Mouse (Mus musculus) gastrocnemius, postnatal 4 days (tissue): Measurements from ENCODE around the gene Kcnk4. TPM values are rescaled to one million over a fixed set of nuclear protein-coding genes. Genes with fewer than 3 reads are reported as not detected.

ENCODE experiments used
- DNase-seq, 2 experiments: peaks; one replicate each; pipeline ENCODE4 v3.0.0; 2021 to 2022; ENCODE audit warnings: low spot score in 2 of 2, mixed read lengths in 2 of 2
- total RNA-seq, 2 experiments: library from RNA; stranded (reverse); gene quantifications; 2 replicates each; pipeline ENCODE4 v1.2.3; 2021

Gene Kcnk4
- total RNA-seq, 2 experiments from 2014 or later: 0.39 TPM; not detected in 1

DNA sequence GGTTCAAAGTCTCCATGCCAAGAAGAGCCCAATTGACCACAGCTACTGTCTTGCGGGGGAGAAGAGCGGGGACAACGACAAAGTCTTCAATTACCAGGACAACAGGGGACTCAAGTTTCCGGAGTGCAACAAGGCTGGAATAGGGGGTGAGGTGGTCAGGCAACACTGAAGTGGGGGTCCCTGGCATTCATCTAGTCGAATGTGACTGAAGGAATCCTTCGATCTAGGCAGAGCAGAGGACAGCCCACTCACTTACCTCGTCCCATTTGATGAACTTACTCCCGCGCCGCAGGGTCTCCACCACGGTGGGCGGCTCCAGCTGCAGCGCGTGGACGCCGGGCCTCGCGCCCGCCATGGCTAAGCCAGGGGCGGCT is 35.0 kb upstream of the Kcnk4 start:
- DNase-seq: no peak

DNA sequence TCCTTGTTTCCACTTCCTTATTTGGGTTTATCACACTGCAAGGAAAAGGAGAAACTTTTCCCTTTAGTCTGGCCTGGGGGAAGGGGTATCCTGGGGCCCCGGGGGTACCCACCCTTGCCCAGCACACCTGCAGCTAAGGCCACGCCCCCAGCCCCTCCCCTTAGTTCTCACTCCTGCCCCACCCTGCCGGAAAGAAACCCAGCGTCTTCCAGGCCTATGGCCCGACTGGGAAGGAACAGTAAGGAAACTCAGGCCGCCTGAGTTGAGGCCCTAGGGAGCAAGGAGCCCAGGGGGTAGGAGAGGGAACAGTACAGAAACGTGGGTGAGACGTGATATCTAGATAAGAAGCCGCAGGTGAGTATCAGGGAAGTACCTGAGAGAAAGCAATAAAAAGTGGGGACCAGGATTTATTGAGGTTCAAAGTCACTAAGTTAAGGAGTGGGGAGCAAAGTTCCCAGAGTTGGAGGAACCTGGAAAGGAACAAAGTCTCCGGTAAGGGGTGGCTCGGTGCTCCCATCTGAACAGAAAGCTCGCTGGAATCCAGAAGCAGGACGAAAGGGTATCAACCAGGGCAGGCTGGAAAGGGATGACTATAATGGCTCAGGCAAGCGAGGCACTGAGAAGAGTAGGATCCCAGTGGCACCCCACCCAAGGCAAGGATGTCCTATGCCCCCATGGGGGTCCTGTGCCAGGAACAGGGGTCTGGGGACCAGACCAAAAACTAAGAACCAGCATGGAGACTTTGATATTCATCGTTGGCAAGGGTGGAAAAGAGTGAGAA is 34.4 kb upstream of the Kcnk4 start:
- DNase-seq: no peak

DNA sequence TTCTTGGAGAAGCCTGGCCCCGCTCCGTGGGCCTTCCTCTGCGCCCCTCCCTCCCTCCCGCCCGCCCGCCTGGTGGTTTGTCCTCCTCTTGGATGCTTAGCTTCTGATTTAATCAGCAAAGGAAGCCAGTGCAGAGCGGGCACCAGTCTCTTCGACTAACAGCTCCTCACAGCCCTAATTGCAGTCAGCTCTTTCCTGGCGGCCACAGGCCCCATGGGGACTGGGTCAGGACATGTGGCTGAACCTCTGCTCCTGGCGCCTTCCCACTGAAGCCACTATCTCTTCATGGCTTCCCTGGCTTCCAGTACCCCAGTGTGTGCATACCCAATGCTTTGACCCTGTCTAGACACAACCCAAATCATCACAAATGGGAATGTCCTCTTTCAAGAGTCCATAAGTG is 22.1 kb upstream of the Kcnk4 start:
- DNase-seq: no peak

DNA sequence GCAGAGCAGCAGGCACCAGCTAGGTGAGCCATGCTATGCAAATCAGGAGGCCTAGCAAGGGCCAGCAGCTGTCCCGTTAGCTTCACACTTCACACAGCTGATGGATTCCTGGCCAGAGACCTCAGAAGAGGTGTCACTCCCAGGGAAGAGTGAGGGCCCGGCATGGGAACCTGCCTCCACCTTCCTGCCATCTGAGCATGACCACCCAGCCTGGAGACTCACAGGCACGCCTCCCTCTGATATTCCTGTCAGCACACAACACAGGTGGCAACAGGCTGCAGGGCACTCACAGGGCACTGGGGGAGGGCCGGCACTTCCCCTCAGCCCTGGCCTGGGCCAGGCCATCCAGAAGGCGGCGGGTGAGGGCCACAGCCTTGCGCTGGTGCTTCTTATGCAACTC is 21.1 kb upstream of the Kcnk4 start:
- no peak for DNase-seq

DNA sequence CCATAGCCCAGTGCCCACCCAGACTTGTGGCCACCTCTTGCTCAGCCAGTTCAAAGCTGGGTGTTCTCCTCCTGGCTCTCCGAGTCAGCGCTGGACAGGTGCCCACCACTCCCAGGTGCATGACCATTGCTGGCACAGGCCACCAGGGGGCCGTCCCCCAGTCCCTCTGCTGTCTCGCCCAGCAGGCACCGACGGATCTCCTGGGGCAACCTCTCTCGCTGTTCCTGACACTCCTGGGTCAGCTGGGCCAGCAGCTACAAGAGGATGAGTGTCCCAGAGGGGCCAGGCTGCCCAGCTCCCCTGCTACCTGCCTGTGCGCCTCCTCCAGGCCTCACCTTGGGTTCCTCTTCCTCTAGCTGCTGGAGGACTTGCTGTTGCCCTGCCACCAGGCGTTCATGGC is 19.7 kb upstream of the Kcnk4 start:
- DNase-seq: no peak

DNA sequence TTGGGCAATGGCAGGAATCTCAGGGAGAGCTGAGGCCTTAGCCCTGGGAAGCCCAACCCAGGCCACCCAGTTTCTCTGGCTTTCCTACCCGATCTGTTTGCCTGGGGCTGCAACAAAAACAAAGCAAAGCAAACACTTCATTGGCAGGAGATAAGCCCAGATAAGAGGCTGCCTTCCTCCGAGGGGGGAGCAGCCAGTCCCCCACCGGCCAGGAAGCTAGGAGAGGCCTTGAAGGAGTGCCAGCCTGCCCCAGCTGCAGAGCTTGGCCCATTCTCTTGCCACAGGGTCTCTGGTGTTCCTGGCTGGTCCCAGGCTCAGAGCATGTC is 18.4 kb upstream of the Kcnk4 start:
- DNase-seq: no peak

DNA sequence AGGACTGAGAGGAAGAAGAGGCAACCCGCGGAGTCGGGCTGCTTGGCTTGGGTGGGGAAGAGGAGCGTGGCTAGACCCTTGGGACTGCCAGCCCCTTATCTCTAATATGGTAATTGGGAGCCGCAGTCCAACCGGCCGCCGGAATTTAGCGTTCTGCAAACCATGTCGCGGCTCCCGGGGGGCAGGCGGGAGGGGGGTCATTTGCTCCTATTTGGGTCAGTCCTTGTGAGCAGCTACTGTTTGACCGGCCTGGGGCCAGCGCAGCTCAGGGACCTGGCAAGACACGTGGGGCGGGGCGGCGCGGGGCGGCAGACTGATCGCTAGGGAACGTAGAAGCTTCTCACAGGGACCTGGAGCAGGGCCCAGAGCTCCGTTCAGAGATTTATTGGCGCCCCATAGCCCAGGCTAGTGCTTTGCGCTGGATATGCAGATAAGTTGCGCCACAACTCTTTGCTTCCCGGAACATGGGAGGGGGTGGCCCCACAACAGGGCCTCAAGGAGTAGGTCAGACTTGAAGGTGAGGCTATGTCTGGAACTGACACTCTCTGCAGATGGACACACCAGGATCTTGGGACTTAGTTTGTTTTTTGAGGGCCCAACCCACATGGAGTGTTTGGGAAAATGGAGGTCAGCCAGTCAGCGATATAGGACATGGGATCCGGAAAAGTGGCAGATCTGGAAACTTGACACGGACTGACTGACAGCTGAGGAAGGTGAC is 17.8 kb upstream of the Kcnk4 start:
- peak; percentile 66 to 77 for DNase-seq

DNA sequence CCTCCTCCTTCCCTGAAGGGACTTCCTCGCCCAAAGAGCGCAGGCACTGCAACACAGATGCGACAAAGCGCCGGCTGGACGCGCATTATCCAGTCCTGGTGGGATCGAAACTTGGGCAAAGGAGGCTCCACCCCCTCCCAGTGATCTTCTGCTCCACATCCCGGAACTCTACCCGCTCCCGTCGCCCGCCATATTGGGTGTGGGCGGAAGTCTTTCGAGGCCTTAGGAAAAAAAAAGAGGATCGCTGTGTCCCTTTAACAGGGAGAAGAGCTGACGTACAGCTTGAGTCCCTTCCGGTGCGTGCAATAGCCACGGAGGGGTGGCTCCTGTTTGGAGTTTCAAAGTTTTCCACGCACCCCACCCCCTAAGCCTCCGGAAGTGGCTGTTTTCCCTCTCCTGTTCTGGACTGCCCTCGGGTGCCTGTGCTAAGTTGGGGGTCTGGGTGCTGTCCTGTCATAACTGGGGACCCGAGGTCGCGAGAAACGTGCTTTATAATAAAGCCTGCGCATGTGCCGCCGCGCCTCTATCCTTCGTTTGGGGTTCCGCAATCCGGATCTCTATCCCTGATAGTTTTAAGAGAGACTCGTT is 17.2 kb upstream of the Kcnk4 start:
- peak; percentile 78 to 91 for DNase-seq

DNA sequence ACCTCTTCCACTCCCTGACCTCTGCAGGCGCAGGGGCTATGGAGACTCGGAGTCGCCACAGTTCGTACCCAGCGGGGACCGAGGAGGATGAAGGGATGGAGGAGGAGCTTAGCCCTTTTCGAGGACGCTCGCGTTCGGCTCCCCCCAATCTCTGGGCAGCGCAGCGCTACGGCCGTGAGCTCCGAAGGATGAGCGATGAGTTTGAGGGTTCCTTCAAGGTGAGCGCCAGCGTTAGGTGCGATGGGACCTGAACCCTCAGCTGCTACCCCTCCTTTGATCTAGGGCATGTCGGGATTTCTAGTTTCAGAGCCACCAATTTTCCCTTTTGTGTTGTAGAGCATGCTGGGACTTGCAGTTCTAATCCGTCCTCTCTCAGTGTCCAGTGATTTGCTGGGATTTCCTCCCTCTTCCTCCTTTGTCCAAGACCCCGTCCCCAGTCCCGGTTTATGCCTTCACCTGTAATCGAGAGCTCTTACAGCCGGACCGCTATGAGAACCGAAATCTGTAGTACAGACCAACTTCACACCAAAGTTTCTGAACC is 16.4 kb upstream of the Kcnk4 start:
- DNase-seq: peak in 1 of 2 experiments; percentile 49

DNA sequence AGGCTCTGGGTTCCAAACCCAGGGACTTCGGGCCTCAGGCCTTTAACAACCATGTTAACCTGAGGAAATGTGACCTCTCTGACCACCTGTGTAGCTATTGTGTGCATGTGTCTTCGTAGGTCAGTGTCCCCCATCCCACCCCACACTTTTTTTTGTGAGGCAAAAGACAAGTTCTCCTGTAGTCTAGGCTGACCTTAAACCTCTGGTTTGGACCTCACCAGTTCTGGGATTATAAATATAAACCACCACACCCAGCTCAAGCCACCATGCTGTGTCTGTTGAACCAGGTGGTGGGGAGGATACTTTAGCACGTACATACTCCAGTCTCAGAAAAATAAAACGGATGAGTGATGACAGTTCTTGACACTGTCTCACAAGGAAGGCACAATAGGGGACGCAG is 15.6 kb upstream of the Kcnk4 start:
- DNase-seq: no peak

DNA sequence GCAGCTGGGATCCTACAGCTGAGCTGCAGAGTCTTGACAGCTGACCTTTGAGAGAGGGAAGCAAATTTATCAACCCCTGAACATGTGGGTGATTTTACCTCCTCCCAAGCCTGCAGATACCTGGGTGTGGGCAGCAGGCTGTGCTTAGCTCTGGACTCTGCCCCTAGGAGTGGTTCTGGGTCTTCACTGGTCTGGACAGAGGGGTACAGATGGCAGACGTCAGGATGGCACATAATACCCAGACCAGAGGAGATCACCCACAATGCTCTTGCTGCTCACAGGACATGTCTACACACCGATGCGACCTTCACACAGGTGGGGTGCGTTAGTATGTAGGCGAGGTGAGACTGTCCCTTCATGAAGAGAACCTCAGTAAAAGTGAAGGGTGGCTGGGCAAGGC is 15.2 kb upstream of the Kcnk4 start:
- DNase-seq: no peak

DNA sequence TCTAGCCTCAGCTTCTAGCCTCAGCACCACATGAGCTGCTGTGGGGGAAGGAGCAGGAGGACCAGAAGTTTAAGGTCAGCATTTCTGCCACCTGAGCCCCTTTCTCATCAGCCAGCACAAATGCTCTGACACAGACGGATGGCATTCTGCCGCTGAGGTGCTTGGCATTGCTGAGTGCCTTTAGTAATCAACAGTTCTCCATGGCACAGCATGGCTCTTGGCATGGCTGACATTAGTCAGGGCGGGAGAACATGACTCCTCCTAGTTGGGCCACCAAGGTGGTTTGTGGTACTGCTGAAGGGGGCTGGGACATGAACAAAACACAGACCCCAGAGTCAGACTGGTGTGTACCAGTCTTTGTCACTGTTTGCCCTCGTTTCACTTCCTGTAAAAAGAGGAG is 13.9 kb upstream of the Kcnk4 start:
- no peak for DNase-seq

DNA sequence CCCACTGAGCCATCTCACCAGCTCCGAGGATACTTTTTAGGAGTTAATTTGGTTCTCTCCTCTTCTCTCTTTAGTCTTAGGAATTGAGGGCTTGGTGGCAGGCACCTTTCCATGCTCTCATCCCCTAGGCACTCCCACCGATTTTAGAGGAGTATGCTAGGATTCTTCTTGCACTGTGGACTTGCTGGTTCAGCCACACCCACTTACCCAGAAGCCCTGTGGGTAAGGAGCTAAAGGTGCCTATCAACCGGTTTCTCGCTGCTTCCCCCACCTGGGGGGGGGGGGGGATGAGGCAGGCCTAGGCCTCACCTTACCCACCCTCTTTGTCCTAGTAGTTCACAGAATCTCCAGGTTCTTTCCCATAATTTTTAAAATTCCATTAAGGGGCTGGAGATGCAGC is 13.4 kb upstream of the Kcnk4 start:
- DNase-seq: no peak

DNA sequence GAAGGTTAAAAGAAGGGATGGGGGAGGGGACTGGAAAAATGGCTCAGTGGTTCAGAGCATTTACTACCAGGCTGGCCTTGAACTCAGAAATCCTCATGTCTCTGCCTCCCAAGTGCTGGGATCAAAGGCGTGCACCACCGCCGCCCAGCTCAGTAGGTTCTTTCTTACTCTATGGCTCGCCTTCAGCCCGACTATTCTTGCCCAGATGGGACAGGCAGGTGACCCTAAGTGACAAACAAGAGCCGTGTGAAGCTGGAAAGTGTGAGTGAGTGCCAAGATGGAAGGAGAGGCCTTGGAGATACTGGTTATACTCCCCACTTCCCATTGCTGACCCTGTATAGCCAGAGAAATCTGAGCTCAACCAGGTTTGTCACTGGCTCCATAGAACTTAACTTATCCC is 9.4 kb upstream of the Kcnk4 start:
- DNase-seq: no peak

DNA sequence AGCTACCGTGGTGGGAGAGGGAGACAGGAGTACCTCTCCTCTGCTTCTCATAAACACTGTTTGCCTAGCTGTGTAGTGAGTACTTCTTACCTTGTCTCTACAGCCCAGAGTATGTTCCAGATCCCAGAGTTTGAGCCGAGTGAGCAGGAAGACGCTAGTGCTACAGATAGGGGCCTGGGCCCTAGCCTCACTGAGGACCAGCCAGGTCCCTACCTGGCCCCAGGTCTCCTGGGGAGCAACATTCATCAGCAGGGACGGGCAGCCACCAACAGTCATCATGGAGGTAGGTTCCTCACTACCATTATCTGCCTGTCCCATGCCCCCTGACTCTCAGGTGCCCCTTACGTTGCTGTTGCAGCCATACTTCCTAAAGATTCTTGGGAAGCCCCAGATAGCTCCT is 8.4 kb upstream of the Kcnk4 start:
- peak in 1 of 2 experiments; percentile 8 for DNase-seq

DNA sequence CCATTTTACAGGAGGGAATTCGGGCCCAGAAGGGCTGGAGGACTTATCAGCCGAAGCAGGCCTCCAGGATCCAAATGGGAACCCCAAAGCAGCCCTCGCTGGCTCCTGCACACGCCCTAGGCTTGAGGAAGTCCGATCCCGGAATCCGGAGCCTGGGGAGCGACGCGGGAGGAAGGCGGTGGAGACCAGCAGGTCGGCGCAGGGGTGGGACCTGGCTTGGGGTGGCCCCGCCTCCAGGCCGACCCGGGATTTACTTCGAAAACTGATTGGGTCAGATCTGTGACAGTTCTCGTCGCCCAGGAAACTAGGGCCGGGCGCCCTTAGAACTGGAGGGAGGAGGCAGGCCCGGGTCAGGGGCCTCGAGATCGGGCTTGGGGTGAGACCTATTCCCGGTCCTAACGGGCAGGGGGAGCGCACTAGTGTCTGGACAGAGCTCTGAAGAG is 8.0 kb upstream of the Kcnk4 start, which contains the start of gene Gpr137:
Gene Gpr137, minus strand, starts transcription at position 232 of the 443 bp plus-strand sequence.
- peak; percentile 91 to 94 for DNase-seq

DNA sequence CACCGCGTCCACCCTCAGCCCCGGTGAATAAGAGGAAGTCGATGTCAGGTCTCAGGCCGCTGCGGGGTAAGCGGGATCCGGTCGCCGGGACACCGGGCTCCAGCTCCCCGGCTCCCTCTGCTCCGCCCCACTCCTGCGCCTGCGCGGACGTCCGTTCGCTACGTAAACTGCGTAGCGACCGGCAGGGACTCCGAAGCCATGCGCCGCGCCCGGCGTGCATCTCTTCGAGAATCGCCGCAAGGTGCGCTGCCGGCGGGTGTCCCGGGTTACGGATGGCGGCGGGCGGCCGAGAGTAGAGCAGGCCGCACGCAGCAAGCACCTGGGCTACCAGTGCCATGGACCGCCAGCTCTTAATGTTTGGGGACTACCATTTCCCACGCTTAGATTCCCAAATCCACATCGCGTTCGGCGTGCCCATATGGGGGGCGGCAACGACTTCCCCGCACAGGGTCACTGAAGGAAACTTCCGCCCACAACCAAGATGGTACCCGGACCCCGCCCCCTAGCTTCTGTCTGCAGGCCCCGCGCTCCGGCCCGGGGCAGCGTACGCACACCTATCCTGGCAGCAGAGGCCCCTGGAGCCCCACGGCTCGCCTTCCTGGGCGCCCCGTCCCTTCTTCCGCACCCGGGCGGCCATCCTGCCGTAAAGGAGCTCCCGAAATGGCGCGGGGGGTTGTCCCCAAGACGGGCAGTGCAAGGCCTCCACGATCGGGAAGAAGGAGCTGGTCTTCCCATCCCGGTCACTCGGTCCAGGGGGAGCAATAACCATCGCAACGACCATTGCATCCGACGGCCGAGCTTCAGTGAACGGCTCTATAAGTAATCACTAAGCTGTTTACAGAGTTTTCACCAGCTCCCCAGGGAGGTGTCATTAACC is 7.3 kb upstream of the Kcnk4 start, which contains the start of gene Bad:
Gene Bad, plus strand, starts transcription at position 490 of the 877 bp plus-strand sequence.
- peak; percentile 94 for DNase-seq

DNA sequence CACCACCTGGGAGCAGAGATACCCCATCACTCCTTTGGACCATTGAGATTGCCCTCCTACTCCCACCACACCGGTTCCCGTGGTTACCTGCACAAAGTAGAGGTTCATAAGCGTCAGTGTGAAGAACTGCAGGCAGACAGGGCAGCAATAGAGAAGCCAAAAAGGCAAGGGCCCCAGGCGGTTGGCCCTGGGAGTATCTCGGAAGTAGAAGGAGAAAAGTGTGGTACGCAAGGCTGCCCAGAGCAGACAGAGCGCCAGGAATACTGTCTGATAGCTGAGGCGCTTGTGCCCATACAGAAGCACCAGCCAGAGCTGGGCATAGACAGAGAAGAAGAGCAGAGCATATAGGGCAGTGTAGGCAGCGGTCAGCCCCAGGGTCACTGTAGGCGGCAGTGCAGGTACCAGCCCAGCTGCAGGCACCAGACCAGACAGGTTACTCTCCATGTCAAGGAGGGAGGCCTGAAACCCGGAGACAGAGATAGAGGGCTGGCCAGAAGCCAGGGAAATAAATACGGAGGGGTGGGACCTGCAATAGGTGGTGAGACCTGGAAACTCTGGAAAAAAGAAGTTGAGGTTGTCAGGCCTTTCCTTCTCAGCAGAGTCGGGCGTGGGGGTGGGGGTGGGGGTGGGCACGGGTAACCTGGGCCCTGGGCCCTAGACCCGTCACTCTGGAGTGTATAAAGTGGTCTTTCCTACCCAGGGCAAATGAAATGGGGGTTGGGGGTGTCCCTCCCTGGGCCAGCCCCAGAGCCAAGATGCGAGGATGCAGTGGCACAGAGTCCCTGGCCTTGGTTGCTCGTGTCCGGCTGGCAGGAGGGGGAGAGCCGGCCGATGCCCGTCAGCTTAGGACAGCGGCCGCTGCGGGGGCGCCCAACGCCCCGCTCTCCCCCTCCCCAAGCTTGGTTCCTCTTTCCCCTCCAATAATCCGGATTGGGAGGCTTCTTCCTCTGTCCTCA is 6.4 kb upstream of the Kcnk4 start:
- DNase-seq: peak in 1 of 2 experiments; percentile 17

DNA sequence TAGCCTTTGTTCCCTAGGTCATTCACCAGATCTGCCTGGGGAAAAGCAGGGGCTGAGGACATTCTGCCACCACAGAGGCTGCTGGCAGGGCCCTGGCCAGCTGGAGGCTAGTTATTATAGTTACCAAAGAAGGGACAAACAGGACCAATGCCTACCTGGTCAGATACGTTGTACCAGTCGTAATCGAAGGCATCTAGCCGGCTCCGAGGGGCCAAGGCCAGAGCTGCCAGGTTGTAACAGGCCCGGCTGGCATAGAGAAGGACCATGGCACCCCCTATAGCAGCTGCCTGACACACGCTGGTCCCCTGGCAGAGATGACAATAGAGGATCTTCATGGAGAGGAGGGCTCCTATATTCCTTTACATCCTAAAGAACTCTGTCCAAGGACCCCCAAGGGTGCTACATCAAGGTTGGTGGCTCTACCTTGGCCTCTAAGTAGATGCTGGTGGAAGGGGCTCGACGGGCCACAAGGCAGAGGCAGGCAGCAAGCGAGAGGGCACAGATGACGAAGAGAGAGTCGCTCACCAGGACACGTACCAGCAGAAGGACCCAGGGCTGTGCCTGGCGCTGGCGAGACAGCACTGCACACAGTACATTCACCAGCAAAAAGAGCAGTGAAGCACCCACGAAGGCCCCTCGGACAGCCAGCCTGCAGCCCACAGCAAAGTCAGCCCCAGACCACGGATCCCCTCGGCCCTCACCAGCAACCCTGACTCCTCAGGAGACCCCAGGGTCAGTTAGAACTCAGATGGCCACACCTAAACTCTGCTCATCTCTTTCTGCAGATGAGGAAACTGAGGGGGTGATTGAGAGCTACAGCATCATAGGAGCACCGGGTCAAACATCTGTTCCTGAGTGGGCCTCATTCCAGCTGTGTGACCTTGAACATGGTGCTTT is 5.0 kb upstream of the Kcnk4 start:
- DNase-seq: no peak
